In genomic region chr1:98047284-98048217, GRCm38 (mm10) we compare ENCODE assay signal across 9 mouse cellular contexts. TPM values are rescaled to one million over a fixed set of nuclear protein-coding genes. Genes with fewer than 3 reads are reported as not detected.
DNase-seq lines count a peak whose midpoint lies in the region; ATAC-seq lines count a peak whose summit lies in the region.
"Had no signal": no experiment of that assay in that cellular context is flagged by ENCODE, and none has a peak within 500 bp of the region (broad histone marks: within the 10 kb centered on the region; RNA-seq: fewer than 3 reads in every experiment).

No protein-coding gene starts in this region.

- 18% methylated on average over 10 of the region's 10 CpGs for WGBS in kidney, embryonic 16.5 days

- no peak overlapping the region for H3K9ac ChIP-seq in kidney, embryonic 16.5 days (replicated peaks; ENCODE audit: low read length)
- H3K9ac ChIP-seq: heart, embryonic 15.5 days had no signal

- no peak overlapping the region for H3K4me3 ChIP-seq in kidney, embryonic 16.5 days (ENCODE audit: low read length)
- H3K4me3 ChIP-seq: heart, embryonic 15.5 days had no signal

- no peak overlapping the region for H3K4me2 ChIP-seq in kidney, embryonic 16.5 days (replicated peaks; ENCODE audit: low read depth, low read length)
- H3K4me2 ChIP-seq: heart, embryonic 15.5 days had no signal

- intact Hi-C loops in heart, postnatal 25 days (cut with DNase I): no loop called here

- no peak overlapping the region for H3K27ac ChIP-seq in kidney, embryonic 16.5 days (ENCODE audit: low read length)
- H3K27ac ChIP-seq: heart, embryonic 15.5 days had no signal

- peaks cover 20% of the 10 kb centered on the region for H3K4me1 ChIP-seq in kidney, embryonic 16.5 days (ENCODE audit: insufficient read depth, low read length)

- peak; percentile 28; the same call in 1 of the 2 replicates for ATAC-seq in kidney, embryonic 16.5 days (ENCODE audit: low FRiP score, low TSS enrichment)
- ATAC-seq in frontal cortex, adult (ENCODE audit: low TSS enrichment): peak; percentile 98

- H3K36me3 ChIP-seq in kidney, embryonic 16.5 days (ENCODE audit: insufficient read depth, low read length): no peaks in the 10 kb centered on the region
- H3K36me3 ChIP-seq: heart, embryonic 15.5 days had no signal

- no peaks in the 10 kb centered on the region for H3K9me3 ChIP-seq in kidney, embryonic 16.5 days (ENCODE audit: low read length)
- H3K9me3 ChIP-seq: heart, embryonic 15.5 days had no signal

- DNase-seq in kidney, adult 18-20 months: no peak
- peak; percentile 49 to 74 for DNase-seq in left cerebral cortex, adult 9 months (ENCODE audit: low spot score in 2 of 2)
- DNase-seq in right cerebral cortex, adult 18-20 months: peak; percentile 78
- no peak for DNase-seq in urinary bladder, postnatal 10 days (ENCODE audit: low spot score)
- no peak for DNase-seq in heart, postnatal 25 days (ENCODE audit: low spot score)
- no peak for DNase-seq in thymus, adult 18-20 months

- H3K27me3 ChIP-seq in kidney, embryonic 16.5 days (ENCODE audit: insufficient read depth, low read length): no peaks in the 10 kb centered on the region
- H3K27me3 ChIP-seq: heart, embryonic 15.5 days had no signal

RNA-seq across cellular contexts. Expression of gene Pam, which starts 47.9 kb away (rescaled TPM):
- 23.7 and 27.1 TPM in 2 replicates for polyA plus RNA-seq in kidney, embryonic 16.5 days (2015; fragmentation: Nextera tagmentation; extraction: Ambion mirVana)
- total RNA-seq in heart, postnatal 25 days (2021): 100 to 1,000 TPM; 615 to 691 TPM

Comparison
In these comparisons a context has a peak if more than half of its experiments do, and no peak if none do; other contexts are left out.
1. DNase-seq: peak in left cerebral cortex, adult 9 months (2 of 2) and right cerebral cortex, adult 18-20 months (single experiment); none in kidney, adult 18-20 months (single experiment), urinary bladder, postnatal 10 days (single experiment), heart, postnatal 25 days (single experiment) and thymus, adult 18-20 months (0 of 2).